Mouse (Mus musculus) lung, embryonic 14.5 days (tissue): ENCODE results near the gene Fxyd2. TPM values are rescaled to one million over a fixed set of nuclear protein-coding genes. Genes with fewer than 3 reads are reported as not detected.

Source experiments
- ATAC-seq: fragments of 200-750 bp; cut with Nextera tagmentation; 2 replicates; pipeline ENCODE4 v1.8.0; 2017; ENCODE audit warnings: mild to moderate bottlenecking, moderate TSS enrichment, moderate library complexity; ENCODE audit not compliant: insufficient read depth
- DNase-seq: peaks from one replicate; pipeline ENCODE4 v3.0.0-alpha.2; 2015
- H3K27ac ChIP-seq: fragments of 300-500 bp; sonication (generic); 2 replicates; pipeline ENCODE4 v1.5.1; 2014; ENCODE audit warnings: low read depth, mild to moderate bottlenecking, moderate library complexity
- H3K27me3 ChIP-seq: fragments of 300-500 bp; sonication (generic); 2 replicates; pipeline ENCODE4 v1.6.1; 2014; ENCODE audit warnings: low read length, control low read depth; ENCODE audit not compliant: insufficient read depth
- H3K36me3 ChIP-seq: fragments of 300-500 bp; sonication (generic); 2 replicates; pipeline ENCODE4 v1.6.1; 2014; ENCODE audit warnings: control low read depth; ENCODE audit not compliant: insufficient read depth
- H3K4me1 ChIP-seq: fragments of 300-500 bp; sonication (generic); 2 replicates; pipeline ENCODE4 v1.6.1; 2014; ENCODE audit warnings: antibody characterized with exemption, control low read depth; ENCODE audit not compliant: insufficient read depth
- H3K4me2 ChIP-seq: fragments of 300-500 bp; sonication (generic); 2 replicates; pipeline ENCODE4 v1.6.1; 2014; ENCODE audit warnings: mild to moderate bottlenecking
- H3K4me3 ChIP-seq: fragments of 300-500 bp; sonication (generic); 2 replicates; pipeline ENCODE4 v1.5.1; 2014; ENCODE audit warnings: low read depth, low read length
- H3K9ac ChIP-seq: fragments of 300-500 bp; sonication (generic); 2 replicates; pipeline ENCODE4 v1.6.1; 2014
- H3K9me3 ChIP-seq: fragments of 300-500 bp; sonication (generic); 2 replicates; pipeline ENCODE4 v1.6.1; 2016; ENCODE audit warnings: low read depth, low read length, control low read depth
- CTCF ChIP-seq: IDR thresholded peaks from 2 replicates; pipeline ENCODE4 v1.5.1; 2016; ENCODE audit warnings: antibody characterized with exemption, low read depth
- WGBS: fragments of 180-500 bp; shearing (Covaris S2); extraction: QIAGEN DNeasy Blood & Tissue Kit; methylation state at CpG from one replicate; pipeline ENCODE4 v1.1.7; 2014; 5-methylcytosine and 5-hydroxymethylcytosine counted together
- polyA plus RNA-seq: library from polyadenylated mRNA; unstranded; fragments of >200 nt; fragmentation: Nextera tagmentation; extraction: Ambion mirVana; gene quantifications from 2 replicates; pipeline ENCODE4 v1.2.1, GENCODE M21; 2014

Fxyd2 gene
- polyA plus RNA-seq, 1 experiment from 2014 or later = 1.5 TPM

- H3K4me1 ChIP-seq = no peaks in the 10 kb centered on the region
- no peaks in the 10 kb centered on the region for H3K9me3 ChIP-seq
- ATAC-seq (no peak), DNase-seq (no peak)
- 39% methylated on average over 7 of the region's 7 CpGs for WGBS
- H3K9ac ChIP-seq = no peak overlapping the region
- H3K4me3 ChIP-seq = no peak overlapping the region
- no peak overlapping the region for H3K4me2 ChIP-seq
- TF ChIP-seq CTCF = no peak
- H3K36me3 ChIP-seq = no peaks in the 10 kb centered on the region
- H3K27me3 ChIP-seq = no peaks in the 10 kb centered on the region
- H3K27ac ChIP-seq = no peak overlapping the region
Measured at GRCm38 (mm10) chr9:45457200-45457599, 57.7 kb downstream of the Fxyd2 start.

GRCm38 (mm10) chr9:45458363-45458762 is 58.9 kb downstream of the Fxyd2 start:
- no peaks in the 10 kb centered on the region for H3K4me1 ChIP-seq
- no peak for TF ChIP-seq CTCF
- H3K9me3 ChIP-seq = no peaks in the 10 kb centered on the region
- ATAC-seq (no peak), DNase-seq (no peak)
- H3K27me3 ChIP-seq = no peaks in the 10 kb centered on the region
- no peak overlapping the region for H3K27ac ChIP-seq
- H3K36me3 ChIP-seq = no peaks in the 10 kb centered on the region
- no peak overlapping the region for H3K4me2 ChIP-seq
- WGBS = 62% methylated on average over 14 of the region's 14 CpGs
- no peak overlapping the region for H3K4me3 ChIP-seq
- H3K9ac ChIP-seq = no peak overlapping the region

Other genes with a start within 250 kb of the Fxyd2 start
- 0.13 TPM in 1 of 2 replicates, not detected in the other for gene BC049352, start 217.7 kb upstream of the Fxyd2 start, polyA plus RNA-seq
- 0.54 and 1.1 TPM in 2 replicates for gene Tmprss4, start 195.6 kb upstream of the Fxyd2 start, polyA plus RNA-seq
- gene Il10ra, start 130.5 kb upstream of the Fxyd2 start, polyA plus RNA-seq = 0.63 and 1.3 TPM in 2 replicates
- 0.12 TPM in 2 replicates for gene Tmprss13, start 80.6 kb upstream of the Fxyd2 start, polyA plus RNA-seq
- 35.6 and 38.1 TPM in 2 replicates for gene Fxyd6, start 29.5 kb upstream of the Fxyd2 start, polyA plus RNA-seq
- gene Dscaml1, start 27.0 kb downstream of the Fxyd2 start, polyA plus RNA-seq = 0.05 and 0.20 TPM in 2 replicates